Mouse (Mus musculus) layer of hippocampus, postnatal 10 days (tissue): ENCODE data around the gene Olfr1493-ps1. TPM values are rescaled to one million over a fixed set of nuclear protein-coding genes. Genes with fewer than 3 reads are reported as not detected.

Experiments
- DNase-seq, 2 experiments: peaks; one replicate each; pipeline ENCODE4 v3.0.0; 2021; ENCODE audit warnings: low spot score in 2 of 2
- long read RNA-seq: library from polyadenylated mRNA; stranded (forward); transcript quantifications from one replicate; pipeline ENCODE4 v2.0.0, GENCODE M21; 2023
- total RNA-seq, 2 experiments: library from RNA; stranded (reverse); gene quantifications; 2 replicates each; pipeline ENCODE4 v1.2.3; 2021

Gene Olfr1493-ps1
- not detected for total RNA-seq
- long read RNA-seq = 0 reads

GRCm38 (mm10) chr19:13722978-13723377, at the start of gene Olfr1493-ps1:
Olfr1493-ps1 (plus strand) TSS chr19:13723278.
- DNase-seq = no peak

DNA sequence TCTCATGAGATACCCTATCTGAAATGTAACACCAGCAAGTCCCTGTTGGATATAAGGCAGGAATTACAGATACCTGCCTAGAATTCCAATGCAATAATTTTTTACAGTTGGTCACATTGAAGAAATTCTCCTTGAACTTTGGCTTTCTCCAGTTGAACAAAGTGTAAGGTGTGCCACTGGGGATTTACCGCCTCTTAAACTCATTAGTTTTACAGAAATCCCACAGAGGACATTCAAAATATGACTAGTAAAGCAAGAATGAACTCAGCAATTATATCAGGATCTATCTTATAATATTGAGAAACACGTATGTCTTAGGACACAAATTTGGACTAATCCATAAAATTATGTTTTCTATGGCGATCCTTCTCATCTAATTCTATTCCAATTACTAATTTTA, 26.1 kb upstream of the Olfr1493-ps1 start, which contains the start of gene Olfr1491:
Gene Olfr1491 (plus strand): TSS at position 301 of the 400 bp plus-strand sequence.
- no peak for DNase-seq

- DNase-seq = no peak
These were observed 16.4 kb downstream of the Olfr1493-ps1 start, which contains the start of gene Olfr1494 for GRCm38 (mm10) chr19:13739428-13739827. Olfr1494 (plus strand) TSS chr19:13739728.

GRCm38 (mm10) chr19:13749366-13749765, 26.3 kb downstream of the Olfr1493-ps1 start:
- DNase-seq = no peak

DNA sequence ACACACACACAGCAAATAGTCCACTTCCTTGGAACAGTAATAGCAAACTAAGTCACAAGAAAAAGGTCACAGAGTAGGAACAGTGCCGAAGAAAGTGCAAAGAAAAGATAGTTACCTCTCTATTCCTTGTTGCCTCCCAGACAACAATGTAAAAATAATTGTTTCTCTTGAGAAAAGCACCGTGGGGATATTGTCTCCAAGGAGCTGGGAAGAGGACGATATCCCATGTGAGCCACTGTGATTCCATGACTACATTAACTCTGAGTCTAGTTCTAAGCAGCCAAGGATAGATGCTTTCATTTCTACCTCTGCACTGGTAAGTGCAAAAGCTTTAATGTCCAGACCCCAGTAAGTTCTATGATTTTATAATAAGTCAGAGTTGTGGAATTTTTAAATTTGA, 41.2 kb downstream of the Olfr1493-ps1 start, which contains the start of gene Olfr1495:
Gene Olfr1495 (plus strand): TSS at position 301 of the 400 bp plus-strand sequence.
- no peak for DNase-seq

DNA sequence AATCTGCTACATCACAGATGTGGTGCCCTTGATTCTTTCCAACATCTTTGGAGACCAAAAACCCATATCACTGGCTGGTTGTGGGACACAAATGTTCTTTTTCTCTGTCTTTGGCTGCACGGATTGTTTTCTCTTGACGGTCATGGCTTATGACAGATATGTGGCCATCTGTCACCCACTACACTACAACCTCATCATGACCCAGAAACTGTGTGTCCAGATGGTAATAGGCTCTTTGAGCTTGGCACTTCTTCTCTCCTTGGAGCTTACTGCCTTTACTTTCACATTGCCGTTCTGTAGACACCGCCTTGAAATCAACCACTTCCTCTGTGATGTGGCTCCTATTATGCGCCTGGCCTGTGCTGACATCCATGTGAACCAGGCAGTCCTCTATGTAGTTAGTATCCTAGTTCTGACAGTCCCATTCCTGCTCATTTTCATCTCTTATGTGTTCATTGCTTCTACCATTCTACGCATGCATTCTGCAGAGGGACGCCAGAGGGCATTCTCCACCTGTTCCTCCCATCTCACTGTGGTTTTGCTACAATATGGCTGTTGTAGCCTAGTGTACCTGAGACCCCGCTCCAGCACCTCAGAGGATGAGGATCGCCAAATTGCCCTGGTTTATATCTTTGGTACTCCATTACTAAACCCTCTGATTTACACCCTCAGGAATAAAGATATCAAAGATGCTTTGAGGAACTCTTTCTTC, 45.6 kb downstream of the Olfr1493-ps1 start:
- no peak for DNase-seq

- DNase-seq = no peak
These were observed 54.5 kb downstream of the Olfr1493-ps1 start, which contains the start of gene Olfr1496 for GRCm38 (mm10) chr19:13777578-13777977. Olfr1496 (plus strand) TSS chr19:13777878.

Other genes with a start within 250 kb of the Olfr1493-ps1 start
- not detected for gene Olfr1475, start 243.1 kb upstream of the Olfr1493-ps1 start, total RNA-seq
- gene Olfr1477, start 222.7 kb upstream of the Olfr1493-ps1 start, total RNA-seq = not detected
- not detected for gene Olfr1480, start 195.4 kb upstream of the Olfr1493-ps1 start, total RNA-seq
- not detected for gene Olfr1484, start 139.8 kb upstream of the Olfr1493-ps1 start, total RNA-seq
- gene Olfr1487, start 105.9 kb upstream of the Olfr1493-ps1 start, total RNA-seq = not detected
- gene Olfr1489, start 91.7 kb upstream of the Olfr1493-ps1 start, total RNA-seq = not detected
- not detected for gene Olfr1490, start 72.2 kb upstream of the Olfr1493-ps1 start, total RNA-seq
- gene Olfr1491, start 26.0 kb upstream of the Olfr1493-ps1 start, total RNA-seq = not detected
- not detected for gene Olfr1494, start 16.4 kb downstream of the Olfr1493-ps1 start, total RNA-seq
- not detected for gene Olfr1495, start 41.3 kb downstream of the Olfr1493-ps1 start, total RNA-seq
- not detected for gene Olfr1496, start 54.6 kb downstream of the Olfr1493-ps1 start, total RNA-seq
- gene Olfr1497, start 74.9 kb downstream of the Olfr1493-ps1 start, total RNA-seq = not detected
- not detected for gene Olfr1499, start 96.2 kb downstream of the Olfr1493-ps1 start, total RNA-seq
- not detected for gene Olfr1500, start 107.2 kb downstream of the Olfr1493-ps1 start, total RNA-seq
- gene Olfr1501, start 127.4 kb downstream of the Olfr1493-ps1 start, total RNA-seq = not detected
- gene Olfr1502, start 138.5 kb downstream of the Olfr1493-ps1 start, total RNA-seq = not detected
- gene Olfr1504, start 174.7 kb downstream of the Olfr1493-ps1 start, total RNA-seq = not detected
- not detected for gene Olfr1505, start 190.3 kb downstream of the Olfr1493-ps1 start, total RNA-seq